Mouse (Mus musculus): Measurements from ENCODE around the gene Atp7a. TPM values are rescaled to one million over a fixed set of nuclear protein-coding genes. Genes with fewer than 3 reads are reported as not detected.

The Atp7a gene
- polyA plus RNA-seq, 1 experiment = 0.06 TPM

GRCm38 (mm10) chrX:106080811-106081443 is 53.9 kb downstream of the Atp7a start:
- H3K9me3 ChIP-seq = 0 out of 2 replicates have a peak, but pooled peaks cover 4% of the 10 kb centered on the region
- no peaks in the 10 kb centered on the region for H3K4me1 ChIP-seq
- peaks cover 6% of the 10 kb centered on the region for H3K27me3 ChIP-seq (replicated peaks)
- H3K36me3 ChIP-seq (replicated peaks; ENCODE audit: low read length) = peaks cover 16% of the 10 kb centered on the region
- TF ChIP-seq FLI1 (IDR thresholded peaks at IDR 0.05; ENCODE audit: low read length) (no peak), GATA1 (IDR thresholded peaks at IDR 0.05; ENCODE audit: borderline replicate concordance, low read length) (no peak)
- H3K4me3 ChIP-seq (replicated peaks) = no peak overlapping the region

- TF ChIP-seq FLI1 (IDR thresholded peaks at IDR 0.05; ENCODE audit: low read length) (no peak), GATA1 (IDR thresholded peaks at IDR 0.05; ENCODE audit: borderline replicate concordance, low read length) (no peak)
- Histone ChIP-seq H3K9me3 (0 out of 2 replicates have a peak, but pooled peaks cover 4% of the 10 kb centered on the region), H3K4me1 (no peaks in the 10 kb centered on the region), H3K36me3 (replicated peaks; ENCODE audit: low read length) (peaks cover 26% of the 10 kb centered on the region), H3K4me3 (replicated peaks) (no peak overlapping the region), H3K27me3 (replicated peaks) (peaks cover 6% of the 10 kb centered on the region)
These were observed 55.4 kb downstream of the Atp7a start for GRCm38 (mm10) chrX:106082518-106082917.

- Histone ChIP-seq H3K4me3 (replicated peaks) (no peak overlapping the region), H3K4me1 (peaks cover 8% of the 10 kb centered on the region; the same call in 1 of the 2 replicates), H3K27me3 (replicated peaks) (peaks cover 4% of the 10 kb centered on the region), H3K36me3 (replicated peaks; ENCODE audit: low read length) (peaks cover 22% of the 10 kb centered on the region), H3K9me3 (no peaks in the 10 kb centered on the region)
- TF ChIP-seq GATA1 (IDR thresholded peaks at IDR 0.05; ENCODE audit: borderline replicate concordance, low read length) (no peak), FLI1 (IDR thresholded peaks at IDR 0.05; ENCODE audit: low read length) (no peak)
These were observed 58.1 kb downstream of the Atp7a start for GRCm38 (mm10) chrX:106085132-106085531.

- Histone ChIP-seq H3K9me3 (no peaks in the 10 kb centered on the region), H3K27me3 (replicated peaks) (peaks cover 4% of the 10 kb centered on the region), H3K4me1 (peaks cover 8% of the 10 kb centered on the region; the same call in 1 of the 2 replicates), H3K4me3 (replicated peaks) (no peak overlapping the region), H3K36me3 (replicated peaks; ENCODE audit: low read length) (peaks cover 22% of the 10 kb centered on the region)
- no peak for TF ChIP-seq GATA1 (IDR thresholded peaks at IDR 0.05; ENCODE audit: borderline replicate concordance, low read length)
- TF ChIP-seq FLI1 (IDR thresholded peaks at IDR 0.05; ENCODE audit: low read length) = no peak
These were observed 58.5 kb downstream of the Atp7a start for GRCm38 (mm10) chrX:106085564-106085963.

- Histone ChIP-seq H3K27me3 (replicated peaks) (no peaks in the 10 kb centered on the region), H3K4me3 (replicated peaks) (no peak overlapping the region), H3K9me3 (no peaks in the 10 kb centered on the region), H3K4me1 (peaks cover 12% of the 10 kb centered on the region; the same call in 1 of the 2 replicates), H3K36me3 (replicated peaks; ENCODE audit: low read length) (peaks cover 18% of the 10 kb centered on the region)
- no peak for TF ChIP-seq FLI1 (IDR thresholded peaks at IDR 0.05; ENCODE audit: low read length)
- no peak for TF ChIP-seq GATA1 (IDR thresholded peaks at IDR 0.05; ENCODE audit: borderline replicate concordance, low read length)
These were observed 65.9 kb downstream of the Atp7a start for GRCm38 (mm10) chrX:106092939-106093338.

GRCm38 (mm10) chrX:106105464-106105863 is 78.4 kb downstream of the Atp7a start:
- no peak for TF ChIP-seq GATA1 (IDR thresholded peaks at IDR 0.05; ENCODE audit: borderline replicate concordance, low read length)
- TF ChIP-seq FLI1 (IDR thresholded peaks at IDR 0.05; ENCODE audit: low read length) = no peak
- peaks cover 2% of the 10 kb centered on the region for H3K27me3 ChIP-seq (replicated peaks)
- no peaks in the 10 kb centered on the region for H3K4me1 ChIP-seq
- no peak overlapping the region for H3K4me3 ChIP-seq (replicated peaks)
- H3K9me3 ChIP-seq = no peaks in the 10 kb centered on the region
- peaks cover 48% of the 10 kb centered on the region for H3K36me3 ChIP-seq (replicated peaks; ENCODE audit: low read length)

- peaks cover 35% of the 10 kb centered on the region for H3K36me3 ChIP-seq (replicated peaks; ENCODE audit: low read length)
- peaks cover 2% of the 10 kb centered on the region for H3K27me3 ChIP-seq (replicated peaks)
- no peaks in the 10 kb centered on the region for H3K4me1 ChIP-seq
- no peak overlapping the region for H3K4me3 ChIP-seq (replicated peaks)
- TF ChIP-seq FLI1 (IDR thresholded peaks at IDR 0.05; ENCODE audit: low read length) (no peak), GATA1 (IDR thresholded peaks at IDR 0.05; ENCODE audit: borderline replicate concordance, low read length) (no peak)
- H3K9me3 ChIP-seq = no peaks in the 10 kb centered on the region
These were observed 86.8 kb downstream of the Atp7a start for GRCm38 (mm10) chrX:106113881-106114280.

- Histone ChIP-seq H3K9me3 (no peaks in the 10 kb centered on the region), H3K27me3 (replicated peaks) (peaks cover 2% of the 10 kb centered on the region), H3K4me3 (replicated peaks) (no peak overlapping the region), H3K36me3 (replicated peaks; ENCODE audit: low read length) (peaks cover 34% of the 10 kb centered on the region), H3K4me1 (no peaks in the 10 kb centered on the region)
- TF ChIP-seq FLI1 (IDR thresholded peaks at IDR 0.05; ENCODE audit: low read length) = no peak
- no peak for TF ChIP-seq GATA1 (IDR thresholded peaks at IDR 0.05; ENCODE audit: borderline replicate concordance, low read length)
These were observed 87.6 kb downstream of the Atp7a start for GRCm38 (mm10) chrX:106114674-106115073.

- no peaks in the 10 kb centered on the region for H3K9me3 ChIP-seq
- no peaks in the 10 kb centered on the region for H3K4me1 ChIP-seq
- H3K4me3 ChIP-seq (replicated peaks) = no peak overlapping the region
- TF ChIP-seq FLI1 (IDR thresholded peaks at IDR 0.05; ENCODE audit: low read length) = no peak
- no peak for TF ChIP-seq GATA1 (IDR thresholded peaks at IDR 0.05; ENCODE audit: borderline replicate concordance, low read length)
- H3K36me3 ChIP-seq (replicated peaks; ENCODE audit: low read length) = peaks cover 34% of the 10 kb centered on the region
- no peaks in the 10 kb centered on the region for H3K27me3 ChIP-seq (replicated peaks)
These were observed 95.7 kb downstream of the Atp7a start for GRCm38 (mm10) chrX:106122823-106123222.

- H3K9me3 ChIP-seq = no peaks in the 10 kb centered on the region
- H3K36me3 ChIP-seq (replicated peaks; ENCODE audit: low read length) = peaks cover 26% of the 10 kb centered on the region
- H3K4me3 ChIP-seq (replicated peaks) = no peak overlapping the region
- peaks cover 2% of the 10 kb centered on the region for H3K27me3 ChIP-seq (replicated peaks)
- TF ChIP-seq GATA1 (IDR thresholded peaks at IDR 0.05; ENCODE audit: borderline replicate concordance, low read length) (no peak), FLI1 (IDR thresholded peaks at IDR 0.05; ENCODE audit: low read length) (no peak)
- no peaks in the 10 kb centered on the region; the same call in 1 of the 2 replicates for H3K4me1 ChIP-seq
These were observed 101.2 kb downstream of the Atp7a start for GRCm38 (mm10) chrX:106128283-106128682.
